Mouse (Mus musculus) olfactory bulb, adult 2 months (tissue): ENCODE data around the gene Ctsw. TPM values are rescaled to one million over a fixed set of nuclear protein-coding genes. Genes with fewer than 3 reads are reported as not detected.
A peak's percentile ranks its signal among the peaks of the same experiment; 100 is the strongest.
"Not testable (repeated sequence)": the region's sequence is repeated elsewhere in the genome, so short reads cannot be mapped to it uniquely, and the experiment has no call there.

Experiments used
- H3K27ac ChIP-seq: fragments of 200-500 bp; 2 replicates; pipeline ENCODE4 v1.5.1; 2012; ENCODE audit warnings: low read depth, low read length; ENCODE audit not compliant: insufficient read depth
- H3K4me1 ChIP-seq: fragments of 200-500 bp; 2 replicates; pipeline ENCODE4 v1.6.1; 2012; ENCODE audit warnings: low read length; ENCODE audit not compliant: control insufficient read depth, insufficient read depth
- H3K4me3 ChIP-seq: fragments of 200-500 bp; 2 replicates; pipeline ENCODE4 v1.5.1; 2012; ENCODE audit warnings: mild to moderate bottlenecking, low read depth, low read length, moderate library complexity; ENCODE audit not compliant: insufficient read depth
- CTCF ChIP-seq: fragments of 200-500 bp; IDR thresholded peaks from 2 replicates; pipeline ENCODE4 v1.5.1; 2012; ENCODE audit warnings: low read depth, mild to moderate bottlenecking, low read length, moderate library complexity; ENCODE audit not compliant: insufficient read depth
- POLR2A ChIP-seq: fragments of 200-500 bp; IDR thresholded peaks from 2 replicates; pipeline ENCODE4 v1.6.1; 2012; ENCODE audit warnings: mild to moderate bottlenecking, low read depth, low read length, moderate library complexity; ENCODE audit not compliant: insufficient read depth
- WGBS: fragments of 180-500 bp; shearing (Covaris S2); methylation state at CpG from one replicate; pipeline ENCODE4 v1.1.7; 2018; 5-methylcytosine and 5-hydroxymethylcytosine counted together
- polyA plus RNA-seq: library from polyadenylated mRNA; stranded (reverse); fragments of >200 nt; gene quantifications from 2 replicates; pipeline ENCODE4 v1.2.4, GENCODE M21; 2012; ENCODE audit warnings: low replicate concordance; ENCODE audit not compliant: missing spikeins, insufficient read depth, insufficient read length

Ctsw gene
- polyA plus RNA-seq, 1 experiment = not detected

- no peak for TF ChIP-seq CTCF
- TF ChIP-seq POLR2A = no peak
- WGBS = 94% methylated on average over 2 of the region's 2 CpGs
- H3K4me1 ChIP-seq = no peaks in the 10 kb centered on the region
- H3K27ac ChIP-seq = no peak overlapping the region
- H3K4me3 ChIP-seq = no peak overlapping the region
Observed at GRCm38 (mm10) chr19:5500330-5500875, 32.1 kb upstream of the Ctsw start.

GRCm38 (mm10) chr19:5496052-5496370 lies 27.7 kb upstream of the Ctsw start:
- Histone ChIP-seq H3K4me1 (peaks cover 12% of the 10 kb centered on the region; the same call in 1 of the 2 replicates), H3K27ac (no peak overlapping the region), H3K4me3 (no peak overlapping the region)
- no peak for TF ChIP-seq POLR2A
- no peak for TF ChIP-seq CTCF
- 83% methylated on average over 16 of the region's 16 CpGs for WGBS

- H3K4me1 ChIP-seq = peaks cover 12% of the 10 kb centered on the region; the same call in 1 of the 2 replicates
- no peak overlapping the region for H3K4me3 ChIP-seq
- 80% methylated on average over 12 of the region's 12 CpGs for WGBS
- TF ChIP-seq CTCF (no peak), POLR2A (no peak)
- H3K27ac ChIP-seq = no peak overlapping the region
Observed at GRCm38 (mm10) chr19:5495353-5496051, 27.2 kb upstream of the Ctsw start.

GRCm38 (mm10) chr19:5494314-5494713 lies 26.0 kb upstream of the Ctsw start:
- Histone ChIP-seq H3K4me1 (peaks cover 15% of the 10 kb centered on the region; the same call in 1 of the 2 replicates), H3K4me3 (no peak overlapping the region), H3K27ac (no peak overlapping the region)
- TF ChIP-seq POLR2A (no peak), CTCF (no peak)
- WGBS = 75% methylated on average over 3 of the region's 3 CpGs

- H3K4me1 ChIP-seq = peaks cover 20% of the 10 kb centered on the region; the same call in 1 of the 2 replicates
- WGBS = 36% methylated on average over 9 of the region's 9 CpGs
- H3K27ac ChIP-seq, H3K4me3 ChIP-seq: not testable (repeated sequence)
Observed at GRCm38 (mm10) chr19:5493301-5493721, 25.0 kb upstream of the Ctsw start.

- 64% methylated on average over 4 of the region's 4 CpGs for WGBS
- TF ChIP-seq POLR2A (no peak), CTCF (no peak)
Observed at GRCm38 (mm10) chr19:5492641-5493040, 24.3 kb upstream of the Ctsw start.

GRCm38 (mm10) chr19:5490898-5491708 lies 22.8 kb upstream of the Ctsw start:
- peak overlapping the region; percentile 92 for H3K27ac ChIP-seq
- peak overlapping the region; percentile 83 for H3K4me3 ChIP-seq
- under 1% methylated on average over 59 of the region's 59 CpGs for WGBS
- TF ChIP-seq POLR2A (0 out of 2 replicates have a peak, but pooled peaks have one; percentile 36), CTCF (no peak)
- peaks cover 29% of the 10 kb centered on the region for H3K4me1 ChIP-seq

More at GRCm38 (mm10) chr19:5492641-5493040, 24.3 kb upstream of the Ctsw start:
- Histone ChIP-seq H3K4me3 (no peak overlapping the region), H3K27ac (no peak overlapping the region), H3K4me1 (peaks cover 21% of the 10 kb centered on the region)

- WGBS = under 1% methylated on average over 62 of the region's 62 CpGs
Observed at GRCm38 (mm10) chr19:5490313-5490897, 22.1 kb upstream of the Ctsw start, which contains the start of gene Cfl1. Cfl1 (plus strand) TSS chr19:5490455.

GRCm38 (mm10) chr19:5489721-5490120 lies 21.4 kb upstream of the Ctsw start:
- WGBS = 21% methylated on average over 10 of the region's 10 CpGs
- H3K27ac ChIP-seq = peak overlapping the region; percentile 32; the same call in 1 of the 2 replicates
- H3K4me1 ChIP-seq = peaks cover 29% of the 10 kb centered on the region
- H3K4me3 ChIP-seq = not testable (repeated sequence)

More at GRCm38 (mm10) chr19:5490313-5490897, 22.1 kb upstream of the Ctsw start, which contains the start of gene Cfl1:
- Histone ChIP-seq H3K27ac (peak within 1 kb of the TSS; percentile 100), H3K4me3 (peak within 1 kb of the TSS; percentile 83), H3K4me1 (peaks cover 29% of the 10 kb centered on the region)
- TF ChIP-seq POLR2A (peak; percentile 99), CTCF (0 out of 2 replicates have a peak, but pooled peaks have one; percentile 6)
